8 mouse cellular contexts compared by ENCODE assay signal in genomic region chr11:84813724-84814510, GRCm38 (mm10). TPM values are rescaled to one million over a fixed set of nuclear protein-coding genes. Genes with fewer than 3 reads are reported as not detected.
DNase-seq lines count a peak whose midpoint lies in the region; ATAC-seq lines count a peak whose summit lies in the region.

No protein-coding gene starts in this region.

- peak; percentile 92 for DNase-seq in neural tube, embryonic 10.5 days (ENCODE audit: extremely low spot score, low spot score)
- peak; percentile 73 for DNase-seq in cerebellum, adult 8-10 months
- DNase-seq in gastrocnemius, adult 18-20 months (ENCODE audit: low spot score): peak; percentile 74
- peak; percentile 64 to 78 for DNase-seq in kidney, postnatal 25 days
- DNase-seq in lung, postnatal 10 days: peak; percentile 80
- peak; percentile 74 for DNase-seq in retina, postnatal 7 days (ENCODE audit: low read depth, low spot score)
- peak; percentile 44 for DNase-seq in urinary bladder, adult 2 months (ENCODE audit: low spot score)

- H3K27ac ChIP-seq in neural tube, embryonic 15.5 days (replicated peaks): no peak overlapping the region

- H3K36me3 ChIP-seq in neural tube, embryonic 15.5 days: no peaks in the 10 kb centered on the region

- no peak overlapping the region for H3K4me2 ChIP-seq in neural tube, embryonic 15.5 days

- WGBS in neural tube, embryonic 15.5 days: 57% methylated on average over 13 of the region's 13 CpGs

- H3K9me3 ChIP-seq in neural tube, embryonic 15.5 days (replicated peaks): no peaks in the 10 kb centered on the region

- H3K4me1 ChIP-seq in neural tube, embryonic 15.5 days: peaks cover 11% of the 10 kb centered on the region

- no peaks in the 10 kb centered on the region for H3K27me3 ChIP-seq in neural tube, embryonic 15.5 days (replicated peaks)

- no peak overlapping the region for H3K9ac ChIP-seq in neural tube, embryonic 15.5 days (replicated peaks)

- H3K4me3 ChIP-seq in neural tube, embryonic 15.5 days (replicated peaks): no peak overlapping the region

- no peak for ATAC-seq in neural tube, embryonic 15.5 days (ENCODE audit: low FRiP score)

RNA-seq across cellular contexts. Expression of gene Mrm1, which starts 5.4 kb away (rescaled TPM):
- 19.2 and 19.6 TPM in 2 replicates for polyA plus RNA-seq in neural tube, embryonic 15.5 days (2015; fragmentation: Nextera tagmentation; extraction: Ambion mirVana)
- 1 to 10 TPM; 4.7 to 6.2 TPM for total RNA-seq in gastrocnemius, adult 18-20 months (2021)
- 10.8 and 13.1 TPM in 2 replicates for polyA plus RNA-seq in urinary bladder, adult 2 months (2012; rRNA removed)

RNA-seq across cellular contexts. Expression of gene Dhrs11, which starts 14.9 kb away (rescaled TPM):
- polyA plus RNA-seq in neural tube, embryonic 15.5 days (2015; fragmentation: Nextera tagmentation; extraction: Ambion mirVana): 11.8 and 16.2 TPM in 2 replicates
- total RNA-seq in gastrocnemius, adult 18-20 months (2021): 10 to 100 TPM; 25.5 to 31.0 TPM
- 13.5 and 15.8 TPM in 2 replicates for polyA plus RNA-seq in urinary bladder, adult 2 months (2012; rRNA removed)

RNA-seq across cellular contexts. Expression of gene Ggnbp2, which starts 56.7 kb away (rescaled TPM):
- polyA plus RNA-seq in neural tube, embryonic 15.5 days (2015; fragmentation: Nextera tagmentation; extraction: Ambion mirVana): 76.2 and 81.4 TPM in 2 replicates
- 10 to 100 TPM; 31.6 to 32.4 TPM for total RNA-seq in gastrocnemius, adult 18-20 months (2021)
- polyA plus RNA-seq in urinary bladder, adult 2 months (2012; rRNA removed): 85.6 and 91.4 TPM in 2 replicates
